Mouse (Mus musculus) gastrocnemius, adult 2 months (tissue): ENCODE measurements around the gene Nav3. TPM values are rescaled to one million over a fixed set of nuclear protein-coding genes. Genes with fewer than 3 reads are reported as not detected.

ENCODE experiments used
- DNase-seq: peaks from one replicate; pipeline ENCODE4 v3.0.0; 2022
- H3K27ac ChIP-seq: fragments of 200-600 bp; 2 replicates; pipeline ENCODE4 v1.8.1; 2022; ENCODE audit warnings: mild to moderate bottlenecking
- H3K4me3 ChIP-seq: fragments of 200-600 bp; 2 replicates; pipeline ENCODE4 v1.8.1; 2022; ENCODE audit warnings: mild to moderate bottlenecking, moderate library complexity
- CTCF ChIP-seq: fragments of 200-600 bp; IDR thresholded peaks from 2 replicates; pipeline ENCODE4 v1.8.1; 2022; ENCODE audit warnings: antibody characterized with exemption, mild to moderate bottlenecking, moderate library complexity
- intact Hi-C: fragments of 180-260 bp; cut with DNase I; formaldehyde crosslinking; loops from one replicate; pipeline ENCODE4 v1.15.1; 2025
- total RNA-seq, 2 experiments: library from RNA; stranded (reverse); gene quantifications; 2 replicates each; pipeline ENCODE4 v1.2.3; 2021

The Nav3 gene
- total RNA-seq, 2 experiments from 2014 or later: 1.5 to 2.1 TPM

DNA sequence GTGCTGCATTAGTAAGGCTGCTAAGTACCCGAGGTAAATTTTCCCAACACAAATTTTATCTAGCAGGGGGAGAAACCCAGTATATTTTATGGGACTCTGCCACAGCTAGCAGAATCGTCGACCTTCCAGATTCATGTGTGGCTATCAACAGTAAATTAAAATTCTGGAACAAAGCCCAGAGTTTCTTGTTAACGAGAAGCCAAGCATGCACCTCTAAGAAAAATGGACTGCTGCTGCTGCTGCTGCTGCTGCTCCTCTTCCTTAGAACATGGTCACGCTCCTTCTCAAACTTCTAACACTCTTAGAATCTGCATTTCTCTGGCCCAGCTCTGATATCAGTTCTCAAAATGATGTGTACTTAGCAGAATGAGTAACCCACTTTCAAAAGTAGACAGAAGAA lies 126.4 kb downstream of the Nav3 start:
- no peak for TF ChIP-seq CTCF
- no peak for DNase-seq
- H3K27ac ChIP-seq: no peak overlapping the region
- H3K4me3 ChIP-seq: no peak overlapping the region
- intact Hi-C loops: no loop called here

DNA sequence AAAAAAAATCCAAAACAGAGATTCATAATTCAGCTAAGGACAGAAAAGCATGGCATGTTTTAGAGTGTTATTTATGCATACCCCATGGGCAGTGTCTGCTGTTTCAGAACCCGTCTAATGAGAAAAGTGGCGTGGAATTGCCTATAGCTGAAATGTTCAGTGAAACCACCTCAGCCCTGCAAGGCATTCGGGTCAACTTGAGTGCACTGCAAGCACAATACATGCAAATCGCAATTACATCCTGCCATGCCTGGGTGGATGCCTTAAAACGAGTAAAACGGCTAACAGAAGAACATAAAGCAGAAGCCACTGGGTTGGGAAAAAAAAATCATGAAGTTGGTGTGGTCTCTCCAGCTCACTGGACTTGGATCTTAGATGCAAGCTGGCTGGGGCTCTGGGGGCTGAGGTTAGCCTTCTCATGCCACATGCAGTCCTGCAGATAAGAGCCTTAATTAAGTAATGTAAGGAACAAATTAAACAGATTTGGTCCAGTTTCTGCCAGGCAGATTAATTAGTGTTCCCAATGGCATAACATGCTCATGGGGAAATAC lies 133.8 kb downstream of the Nav3 start:
- Histone ChIP-seq H3K27ac (no peak overlapping the region), H3K4me3 (no peak overlapping the region)
- no peak for DNase-seq
- intact Hi-C loops: no loop called here
- no peak for TF ChIP-seq CTCF

DNA sequence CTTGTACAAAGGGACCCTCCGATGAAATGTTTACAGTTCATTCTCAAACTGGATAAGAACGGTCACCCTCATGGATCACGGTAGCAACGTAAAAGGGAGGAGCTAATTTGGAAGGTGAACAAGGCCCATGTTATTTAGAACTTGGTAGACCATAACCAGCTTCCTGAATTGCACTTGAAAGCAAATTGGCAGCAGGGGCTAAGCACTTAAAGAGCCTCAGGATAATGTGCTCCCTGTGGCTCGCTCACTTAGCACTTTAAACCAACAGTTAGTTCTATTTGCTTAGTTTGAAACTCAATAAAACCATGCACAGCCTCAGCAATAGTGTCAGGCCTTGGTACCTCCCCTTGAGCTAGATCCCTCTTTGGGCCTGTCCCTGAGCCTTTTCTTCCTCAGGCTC lies 138.7 kb downstream of the Nav3 start:
- no peak overlapping the region for H3K27ac ChIP-seq
- TF ChIP-seq CTCF: no peak
- intact Hi-C loops: no loop called here
- no peak overlapping the region for H3K4me3 ChIP-seq
- DNase-seq: no peak

DNA sequence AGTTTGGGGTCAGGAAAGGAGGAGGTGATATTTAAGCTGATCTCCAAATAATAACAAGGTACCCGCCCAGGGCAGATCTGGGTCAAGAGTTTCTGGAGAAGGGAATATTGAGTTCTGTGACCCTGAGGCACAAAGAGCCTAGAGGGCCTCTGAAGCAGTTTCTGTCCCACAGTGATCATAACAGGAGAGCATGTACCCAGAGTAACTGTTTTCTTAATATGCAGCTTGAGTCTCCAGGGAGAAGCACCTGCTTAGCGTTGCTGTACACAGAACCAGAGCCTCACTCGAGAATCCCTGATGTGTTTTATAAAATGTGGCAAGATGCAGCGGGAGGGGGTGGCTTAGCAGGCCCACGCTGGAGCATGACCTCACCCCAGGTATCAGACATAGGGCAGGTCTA lies 141.5 kb downstream of the Nav3 start:
- no peak for DNase-seq
- intact Hi-C loops: no loop called here
- TF ChIP-seq CTCF: no peak
- no peak overlapping the region for H3K4me3 ChIP-seq
- no peak overlapping the region for H3K27ac ChIP-seq

DNA sequence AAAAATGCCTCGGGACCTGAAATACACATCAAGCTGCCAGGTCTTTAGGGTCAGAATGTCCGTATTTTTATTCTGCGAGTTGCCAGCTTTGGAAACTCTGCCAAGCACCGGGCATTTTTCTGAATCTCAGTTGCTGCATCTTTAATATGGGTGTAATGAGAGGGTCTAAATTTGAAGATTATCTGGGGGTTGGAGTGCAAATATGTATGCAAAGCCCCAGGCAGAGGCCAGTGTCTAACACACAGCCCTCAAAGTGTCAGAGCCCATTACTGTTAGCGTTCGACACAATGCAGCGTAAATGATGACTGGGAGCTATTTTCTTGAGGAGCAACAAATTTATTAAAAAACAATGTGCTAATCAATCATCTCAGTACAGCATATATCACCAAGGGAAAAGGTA lies 142.0 kb downstream of the Nav3 start:
- Histone ChIP-seq H3K27ac (no peak overlapping the region), H3K4me3 (no peak overlapping the region)
- DNase-seq: no peak
- intact Hi-C loops: no loop called here
- TF ChIP-seq CTCF: no peak

DNA sequence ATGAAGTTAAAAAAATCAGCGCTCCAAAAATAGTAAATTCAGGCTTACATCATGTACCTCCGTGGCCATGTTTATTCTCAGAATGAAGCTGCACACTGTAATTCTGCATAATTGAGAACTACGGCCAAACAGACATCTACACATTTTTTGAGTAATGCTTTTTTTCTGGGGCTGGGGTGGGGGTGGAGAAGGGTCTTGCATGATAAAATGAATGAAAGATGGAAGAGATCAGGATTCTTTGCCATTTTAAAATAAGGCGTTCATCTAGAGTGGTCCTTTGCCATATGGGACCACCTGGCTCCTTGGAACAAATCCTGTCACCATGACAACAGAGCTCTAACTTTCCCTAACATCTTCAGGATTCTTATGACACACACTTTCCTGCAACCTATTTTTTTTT lies 146.5 kb downstream of the Nav3 start:
- Histone ChIP-seq H3K4me3 (no peak overlapping the region), H3K27ac (no peak overlapping the region)
- no peak for DNase-seq
- intact Hi-C loops: no loop called here
- no peak for TF ChIP-seq CTCF

DNA sequence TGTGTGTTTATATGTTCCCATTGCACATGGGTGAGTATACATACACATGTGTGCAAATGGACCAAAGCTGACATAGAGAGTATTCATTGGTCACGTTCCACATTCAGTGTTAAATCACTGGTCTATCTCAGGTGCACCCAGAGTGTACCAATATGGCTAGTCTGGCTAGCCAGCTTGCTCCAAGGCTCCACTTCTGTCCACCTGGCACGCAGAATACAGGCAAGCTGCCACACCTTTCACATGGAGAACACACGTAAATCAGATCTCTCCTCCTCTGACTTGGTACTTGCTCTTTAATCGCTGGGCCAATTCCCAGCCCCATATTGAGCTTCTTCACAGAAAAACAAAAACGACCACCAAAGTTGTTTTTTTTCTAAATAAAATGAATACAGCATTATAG lies 150.4 kb downstream of the Nav3 start:
- no peak for TF ChIP-seq CTCF
- intact Hi-C loops: no loop called here
- Histone ChIP-seq H3K4me3 (no peak overlapping the region), H3K27ac (no peak overlapping the region)
- DNase-seq: no peak

DNA sequence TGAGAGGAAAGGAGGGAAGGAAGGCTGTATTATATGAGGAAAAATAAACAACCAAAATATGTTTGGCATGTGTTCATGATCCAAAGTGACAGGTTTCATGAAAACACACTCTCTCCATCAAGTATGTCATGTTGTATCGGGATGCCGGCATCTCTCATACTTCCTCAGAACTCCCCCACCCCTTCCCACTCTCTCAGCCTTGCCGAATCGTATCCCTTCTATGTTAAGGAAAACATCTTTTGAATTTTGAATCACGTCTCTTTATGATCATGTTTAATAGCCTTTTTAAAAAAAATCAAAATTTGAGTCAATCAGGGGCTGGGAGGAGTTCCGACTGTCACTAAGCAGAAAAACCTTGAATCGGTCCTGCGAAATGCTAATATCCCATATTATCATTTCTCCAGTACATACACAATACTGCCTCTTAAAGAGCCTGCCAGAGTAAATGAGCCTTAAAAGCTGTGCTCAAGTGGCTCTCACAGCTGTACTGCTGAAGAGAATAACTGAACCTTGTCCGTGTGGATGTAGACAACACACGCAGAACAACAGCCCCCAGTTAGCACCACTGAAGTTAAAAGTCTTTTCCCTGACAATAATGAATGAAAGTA lies 165.9 kb downstream of the Nav3 start:
- no peak overlapping the region for H3K27ac ChIP-seq
- intact Hi-C loops: no loop called here
- no peak for DNase-seq
- TF ChIP-seq CTCF: no peak
- H3K4me3 ChIP-seq: no peak overlapping the region

DNA sequence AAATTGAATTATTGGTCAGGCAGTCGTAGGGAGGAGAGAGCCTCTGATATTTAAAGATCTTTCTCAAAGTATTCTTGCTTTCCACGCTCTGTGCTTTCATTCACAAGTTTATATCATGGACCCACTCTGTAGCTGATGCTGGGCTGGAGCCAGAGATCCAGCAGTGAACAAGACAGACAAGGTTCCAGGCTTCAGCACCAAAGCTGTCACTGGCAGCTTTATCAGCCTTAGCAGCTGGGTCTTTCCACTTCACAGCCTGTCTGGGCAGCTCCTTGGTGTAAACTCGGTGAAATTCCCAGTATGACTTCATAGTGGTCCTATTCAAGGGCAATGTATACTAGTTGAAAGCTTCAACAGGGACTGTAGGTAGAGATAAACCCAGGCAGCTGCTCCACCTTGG lies 172.1 kb downstream of the Nav3 start:
- Histone ChIP-seq H3K4me3 (no peak overlapping the region), H3K27ac (no peak overlapping the region)
- intact Hi-C loops: no loop called here
- DNase-seq: no peak
- TF ChIP-seq CTCF: no peak

DNA sequence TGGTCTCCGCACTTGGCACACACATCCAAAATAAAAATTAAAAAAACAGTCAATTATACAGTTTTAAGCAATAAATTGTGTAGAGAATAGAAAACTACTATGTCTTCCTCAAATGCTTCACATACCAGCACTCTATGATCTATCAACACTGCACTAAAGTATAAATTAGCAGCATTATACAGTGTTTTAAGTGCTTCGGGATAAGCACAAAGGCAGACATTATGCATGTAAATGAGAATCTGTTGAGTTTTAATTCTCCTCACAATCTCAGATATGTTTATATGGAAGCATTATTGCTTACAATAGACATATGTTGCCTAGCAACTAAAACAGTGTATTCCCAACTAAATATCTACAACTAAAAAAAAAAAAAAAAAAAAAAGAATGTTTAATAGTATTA lies 183.2 kb downstream of the Nav3 start:
- intact Hi-C loops: no loop called here
- no peak overlapping the region for H3K27ac ChIP-seq
- no peak for DNase-seq

DNA sequence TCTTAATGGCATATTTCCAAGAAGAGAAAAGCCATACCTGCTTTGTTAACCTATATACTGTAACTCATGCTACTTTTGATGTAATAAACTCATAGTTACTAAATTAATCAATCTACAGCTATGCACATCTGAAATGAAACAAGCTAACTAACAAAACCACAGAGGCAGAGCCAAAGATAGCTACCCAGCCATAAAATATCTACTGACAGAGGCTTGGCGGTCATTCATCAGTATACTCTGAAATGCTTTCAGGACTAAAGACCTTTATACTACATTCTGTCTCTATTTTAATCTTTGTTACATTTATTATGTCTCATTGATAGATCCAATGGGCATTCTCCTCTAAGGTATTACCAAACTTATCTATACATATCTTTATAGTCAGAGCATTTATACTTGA lies 185.4 kb downstream of the Nav3 start:
- no peak overlapping the region for H3K27ac ChIP-seq
- H3K4me3 ChIP-seq: no peak overlapping the region
- no peak for DNase-seq
- no peak for TF ChIP-seq CTCF
- intact Hi-C loops: no loop called here

More for the DNA sequence above, 183.2 kb downstream of the Nav3 start:
- TF ChIP-seq CTCF: no peak
- H3K4me3 ChIP-seq: no peak overlapping the region

DNA sequence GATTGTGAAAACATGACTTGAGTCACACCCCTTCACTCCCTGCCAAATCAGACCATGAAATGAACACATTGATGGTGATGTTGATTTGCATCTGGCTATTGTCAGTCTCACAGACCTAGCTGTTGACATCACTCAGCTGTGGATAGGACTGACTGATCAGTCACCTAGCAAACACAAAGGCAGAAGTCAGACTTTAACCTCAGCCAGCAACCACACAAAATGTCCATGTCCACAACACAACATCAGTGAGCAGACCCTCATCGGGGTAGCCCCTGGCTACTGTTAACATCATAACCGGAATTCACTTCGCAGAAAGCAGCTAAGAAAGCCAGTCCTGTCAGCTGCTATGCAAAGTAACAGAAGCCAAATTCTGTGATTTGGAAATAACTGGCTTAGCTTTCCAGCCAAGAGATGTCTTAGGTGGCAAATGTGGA lies 213.9 kb downstream of the Nav3 start:
- intact Hi-C loops: no loop called here
- no peak overlapping the region for H3K27ac ChIP-seq
- TF ChIP-seq CTCF: no peak
- DNase-seq: no peak
- H3K4me3 ChIP-seq: no peak overlapping the region

DNA sequence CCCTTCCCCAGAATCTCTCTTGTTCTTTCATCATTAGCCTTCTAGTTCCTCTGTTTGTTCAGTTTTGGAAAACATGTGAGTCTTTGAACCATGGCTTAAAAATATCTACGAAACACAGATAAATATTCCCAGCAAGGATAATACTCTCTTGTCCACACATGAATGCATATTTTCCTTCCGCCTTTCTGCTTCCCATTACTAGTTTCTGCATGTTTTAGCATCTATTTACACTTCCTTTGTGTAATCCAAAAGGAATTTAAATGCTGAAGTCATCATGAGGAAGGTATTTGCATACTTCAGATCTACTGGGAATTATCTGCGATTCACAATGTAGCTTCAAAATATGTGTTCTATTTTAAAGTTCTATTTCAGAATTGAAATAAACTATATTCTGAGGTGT lies 215.3 kb downstream of the Nav3 start:
- intact Hi-C loops: no loop called here
- no peak overlapping the region for H3K4me3 ChIP-seq
- no peak for DNase-seq

DNA sequence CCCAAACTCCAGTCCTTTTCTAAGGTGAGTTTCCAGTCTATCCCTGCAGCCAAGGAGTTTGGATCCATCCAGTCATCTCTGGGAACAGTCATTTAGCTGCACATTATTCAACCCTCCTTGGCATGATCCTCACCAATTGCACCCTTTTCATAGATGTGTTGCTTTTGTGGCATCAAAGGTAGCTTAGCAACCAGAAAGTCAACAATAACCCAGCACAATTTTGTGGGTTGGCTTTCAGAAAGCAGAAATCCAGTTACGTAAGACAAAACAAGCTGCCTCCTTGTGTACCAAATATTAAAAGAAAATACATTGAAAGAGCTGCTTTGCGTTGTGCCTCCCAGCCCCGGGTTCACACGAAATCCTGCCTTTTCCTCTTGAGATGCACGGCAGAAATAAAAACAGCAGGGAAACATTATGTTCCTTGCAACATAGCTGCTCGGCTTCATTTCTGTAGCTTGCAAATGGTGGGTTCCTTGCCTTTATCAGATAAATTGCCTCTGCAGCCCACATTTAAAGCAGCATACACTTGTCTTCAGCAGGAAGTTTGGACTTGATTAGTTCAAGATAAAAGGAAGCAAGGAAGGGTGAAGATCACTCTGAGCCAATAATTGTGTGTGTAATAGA lies 222.6 kb downstream of the Nav3 start:
- no peak for TF ChIP-seq CTCF
- H3K27ac ChIP-seq: no peak overlapping the region
- no peak for DNase-seq
- no peak overlapping the region for H3K4me3 ChIP-seq
- intact Hi-C loops: no loop called here

More for the DNA sequence above, 215.3 kb downstream of the Nav3 start:
- no peak for TF ChIP-seq CTCF
- no peak overlapping the region for H3K27ac ChIP-seq
